Mouse (Mus musculus) embryonic fibroblast, embryonic 13.5 days (primary cell): ENCODE measurements around the gene Chd5.

Source experiments
- CTCF ChIP-seq: IDR thresholded peaks from 2 replicates; pipeline ENCODE4 v1.5.1; 2011; ENCODE audit warnings: mild to moderate bottlenecking, control low read depth, low read length, moderate library complexity, borderline replicate concordance; ENCODE audit not compliant: insufficient read depth
- POLR2A ChIP-seq: IDR thresholded peaks from 2 replicates; pipeline ENCODE4 v1.6.1; 2011; ENCODE audit warnings: low read depth, mild to moderate bottlenecking, control low read depth, low read length, moderate library complexity

GRCm38 (mm10) chr4:152303172-152303571 is 35.3 kb upstream of the Chd5 start:
- no peak for TF ChIP-seq CTCF
- TF ChIP-seq POLR2A: no peak
